Mouse (Mus musculus): ENCODE measurements around the gene Gpr156.
A peak's percentile ranks its signal among the peaks of the same experiment; 100 is the strongest.

Gene Gpr156

DNA sequence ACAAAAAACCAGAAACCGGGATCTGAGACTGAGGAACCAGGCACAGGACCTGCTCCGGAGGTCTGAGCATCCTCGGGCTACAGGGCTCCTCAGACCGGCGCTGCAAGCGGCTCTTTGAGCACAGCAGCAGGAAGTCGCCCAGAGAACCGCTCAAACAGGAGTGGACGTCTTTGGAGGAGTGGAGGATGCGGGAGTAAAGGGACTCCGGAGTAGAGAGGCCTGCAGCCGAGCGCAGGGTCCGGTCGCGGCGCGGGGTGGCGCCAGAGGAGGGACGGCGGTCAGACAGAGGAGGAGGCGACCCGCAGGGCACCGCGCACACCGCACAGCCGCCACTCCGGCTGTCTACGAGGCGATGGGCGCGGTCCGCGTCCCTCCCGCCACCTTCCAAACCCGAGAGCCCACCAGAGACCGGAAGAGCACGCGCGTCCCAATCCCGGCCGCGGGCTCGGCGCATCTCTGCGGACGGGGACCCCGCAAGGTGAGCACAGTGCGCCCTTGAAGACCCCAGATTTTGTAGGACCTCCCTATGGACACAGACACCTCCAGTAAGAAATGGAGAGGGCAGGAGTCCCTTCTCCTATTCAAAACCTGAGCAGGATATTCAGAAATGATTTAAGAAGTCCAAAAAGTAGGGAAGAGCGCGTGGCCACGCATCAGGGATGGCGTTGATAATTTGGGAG lies at the start of gene Gpr156:
TSS of gene Gpr156 (plus strand) at position 359 of the 680 bp plus-strand sequence.
- Histone ChIP-seq H3K27me3 (ENCODE audit: control insufficient read depth, insufficient read depth, low read length, poor library complexity, severe bottlenecking) (no peaks in the 10 kb centered on the region; the same call in 1 of the 2 replicates), H3K36me3 (ENCODE audit: control insufficient read depth, insufficient read depth, low read length, poor library complexity, severe bottlenecking) (no peaks in the 10 kb centered on the region)
- DNase-seq (ENCODE audit: low read depth, low spot score) = peak; percentile 10

DNA sequence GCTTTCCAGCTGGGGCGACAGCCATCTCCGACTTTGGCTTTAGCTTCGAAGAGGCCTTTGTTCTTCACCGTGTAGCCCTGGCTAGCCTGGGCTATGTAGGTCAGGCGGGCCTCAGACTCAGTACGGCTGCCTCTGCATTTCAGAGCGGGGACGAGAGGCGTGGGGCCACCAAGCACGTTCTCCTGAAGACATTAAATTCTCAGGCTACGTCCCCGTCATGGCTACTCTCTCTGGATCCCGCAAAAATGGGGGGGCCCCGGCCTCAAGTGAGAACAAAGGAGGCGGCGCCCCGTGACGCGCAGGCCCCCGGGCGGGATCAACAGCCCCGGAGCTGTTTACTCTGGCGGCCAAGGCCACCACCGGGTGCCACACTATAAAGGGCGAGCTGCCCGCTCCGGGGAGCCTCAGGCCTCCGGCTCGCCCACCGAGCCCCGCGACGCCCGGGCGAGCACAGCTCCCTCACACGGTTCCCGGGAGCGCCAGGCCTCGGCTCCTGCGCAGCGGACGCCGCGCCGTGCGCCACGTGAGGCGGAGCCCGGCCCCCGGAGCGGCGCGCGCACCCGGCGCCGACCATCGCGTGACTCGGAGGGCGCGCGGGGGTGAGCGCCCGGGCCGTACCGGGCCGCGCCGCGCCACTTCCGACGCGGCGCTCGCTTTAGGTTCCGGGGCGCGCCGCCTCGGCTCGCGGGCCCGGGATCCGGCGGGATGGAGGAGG lies 48.3 kb upstream of the Gpr156 start, which contains the start of gene Lrrc58:
TSS of gene Lrrc58 (plus strand) at position 599 of the 715 bp plus-strand sequence.
- Histone ChIP-seq H3K36me3 (ENCODE audit: control insufficient read depth, insufficient read depth, low read length, poor library complexity, severe bottlenecking) (no peaks in the 10 kb centered on the region), H3K27me3 (ENCODE audit: control insufficient read depth, insufficient read depth, low read length, poor library complexity, severe bottlenecking) (no peaks in the 10 kb centered on the region)
- peak; percentile 82 for DNase-seq (ENCODE audit: low read depth, low spot score)

DNA sequence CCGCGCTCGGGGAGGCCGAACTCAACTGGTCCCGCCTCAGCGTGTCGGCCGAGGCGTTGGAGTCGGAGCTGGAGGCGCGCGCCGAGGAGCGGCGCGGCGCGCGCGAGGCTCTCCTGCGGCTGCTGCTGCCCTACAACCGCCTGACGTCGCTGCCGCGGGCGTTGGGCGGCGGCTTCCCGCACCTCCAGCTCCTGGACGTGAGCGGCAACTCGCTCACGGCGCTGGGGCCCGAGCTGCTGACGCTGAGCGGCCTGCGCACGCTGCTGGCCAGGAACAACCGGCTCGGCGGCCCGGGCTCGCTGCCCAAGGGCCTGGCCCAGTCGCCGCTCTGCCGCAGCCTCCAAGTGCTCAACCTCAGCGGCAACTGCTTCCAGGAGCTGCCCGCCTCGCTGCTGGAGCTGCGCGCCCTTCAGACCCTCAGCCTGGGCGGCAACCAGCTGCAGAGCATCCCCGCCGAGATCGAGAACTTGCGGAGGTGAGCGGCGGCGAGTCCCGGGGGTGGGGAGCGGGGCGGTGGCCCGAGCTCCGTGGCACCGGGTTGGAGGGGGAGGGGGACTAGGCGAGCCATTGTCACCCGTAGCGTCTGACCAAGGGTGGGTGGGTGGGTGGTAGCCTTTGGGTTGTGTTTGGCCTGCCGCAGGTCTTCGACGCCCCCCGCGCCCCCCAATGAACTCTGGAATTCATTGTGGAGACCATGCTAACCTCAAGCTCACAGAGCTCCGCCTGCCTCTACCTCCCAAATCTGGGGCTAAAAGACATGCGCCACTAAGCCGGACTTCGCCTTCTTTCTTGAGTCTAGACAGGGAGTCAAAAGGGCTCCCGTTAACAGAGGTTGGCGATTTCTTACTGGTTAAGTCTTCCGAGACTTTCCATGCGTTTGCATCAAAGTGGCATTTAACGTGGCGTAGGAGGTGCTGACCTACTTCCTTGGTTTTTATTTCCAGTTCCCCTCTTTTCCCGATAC lies 47.5 kb upstream of the Gpr156 start:
- Histone ChIP-seq H3K27me3 (ENCODE audit: control insufficient read depth, insufficient read depth, low read length, poor library complexity, severe bottlenecking) (no peaks in the 10 kb centered on the region), H3K36me3 (ENCODE audit: control insufficient read depth, insufficient read depth, low read length, poor library complexity, severe bottlenecking) (no peaks in the 10 kb centered on the region)
- peak; percentile 41 for DNase-seq (ENCODE audit: low read depth, low spot score)

GRCm38 (mm10) chr16:37869470-37870231 lies 46.6 kb upstream of the Gpr156 start:
- no peaks in the 10 kb centered on the region for H3K36me3 ChIP-seq (ENCODE audit: control insufficient read depth, insufficient read depth, low read length, poor library complexity, severe bottlenecking)
- peak; percentile 19 for DNase-seq (ENCODE audit: low read depth, low spot score)
- H3K27me3 ChIP-seq (ENCODE audit: control insufficient read depth, insufficient read depth, low read length, poor library complexity, severe bottlenecking) = no peaks in the 10 kb centered on the region

- peak; percentile 19 for DNase-seq (ENCODE audit: low read depth, low spot score)
- Histone ChIP-seq H3K36me3 (ENCODE audit: control insufficient read depth, insufficient read depth, low read length, poor library complexity, severe bottlenecking) (no peaks in the 10 kb centered on the region), H3K27me3 (ENCODE audit: control insufficient read depth, insufficient read depth, low read length, poor library complexity, severe bottlenecking) (no peaks in the 10 kb centered on the region)
Measured at GRCm38 (mm10) chr16:37871112-37871715, 45.1 kb upstream of the Gpr156 start.

DNA sequence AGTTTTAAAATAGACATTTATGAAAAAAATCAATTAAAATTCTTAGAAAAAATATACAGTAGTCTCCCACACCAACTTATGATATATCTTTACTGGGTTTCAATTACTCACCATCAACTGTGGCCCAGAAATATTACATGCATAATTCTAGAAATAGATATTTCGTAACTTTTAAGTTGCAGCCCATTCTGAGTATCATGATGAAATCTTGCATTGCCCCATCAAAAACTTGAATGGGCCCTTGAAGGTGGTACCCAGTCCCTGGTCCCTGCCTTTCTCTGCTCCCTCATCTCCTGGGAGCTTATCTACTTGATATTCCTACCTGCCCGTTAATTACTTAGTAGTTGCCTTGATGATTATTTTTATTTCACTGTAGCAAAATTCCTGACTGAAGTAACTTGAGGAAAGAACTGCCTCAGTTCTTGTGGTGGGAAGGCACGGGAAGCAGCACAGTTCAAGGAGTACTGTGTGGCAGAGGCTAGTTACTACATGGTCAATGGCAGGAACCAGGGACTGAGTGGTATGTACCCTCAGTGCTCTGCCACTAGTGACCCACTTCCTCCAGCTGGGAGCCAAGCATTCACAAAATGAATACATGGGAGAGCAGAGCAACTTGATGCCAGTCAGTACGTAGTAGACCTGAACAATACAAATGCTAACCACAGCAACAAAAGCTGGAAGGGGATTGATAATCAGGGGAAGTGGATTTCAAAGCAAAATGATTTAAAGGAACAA lies 41.6 kb upstream of the Gpr156 start:
- H3K27me3 ChIP-seq (ENCODE audit: control insufficient read depth, insufficient read depth, low read length, poor library complexity, severe bottlenecking) = no peaks in the 10 kb centered on the region

DNA sequence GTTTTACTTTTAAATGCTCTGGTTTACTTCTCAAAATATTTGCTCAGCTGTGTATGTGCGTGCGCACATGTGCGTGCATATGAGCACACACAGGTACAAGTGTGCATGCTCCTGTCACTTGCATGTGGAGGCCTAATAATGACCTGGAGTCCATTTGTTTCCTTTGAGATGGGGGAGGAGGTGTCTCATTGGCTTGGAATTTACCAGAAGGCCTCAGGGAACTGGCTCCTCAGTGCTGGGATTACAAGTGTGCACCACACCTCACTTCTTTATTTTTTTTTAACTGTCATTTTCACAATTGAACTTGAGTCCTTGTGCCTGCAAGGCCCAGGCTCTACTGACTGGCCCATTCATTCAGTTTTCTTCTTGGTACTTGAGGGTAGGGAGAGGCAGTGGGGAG lies 38.9 kb upstream of the Gpr156 start:
- Histone ChIP-seq H3K36me3 (ENCODE audit: control insufficient read depth, insufficient read depth, low read length, poor library complexity, severe bottlenecking) (peaks cover 9% of the 10 kb centered on the region), H3K27me3 (ENCODE audit: control insufficient read depth, insufficient read depth, low read length, poor library complexity, severe bottlenecking) (no peaks in the 10 kb centered on the region)
- DNase-seq (ENCODE audit: low read depth, low spot score) = no peak

More for the DNA sequence above, 41.6 kb upstream of the Gpr156 start:
- peaks cover 6% of the 10 kb centered on the region for H3K36me3 ChIP-seq (ENCODE audit: control insufficient read depth, insufficient read depth, low read length, poor library complexity, severe bottlenecking)
- no peak for DNase-seq (ENCODE audit: low read depth, low spot score)

GRCm38 (mm10) chr16:37878951-37879505 lies 37.3 kb upstream of the Gpr156 start:
- H3K27me3 ChIP-seq (ENCODE audit: control insufficient read depth, insufficient read depth, low read length, poor library complexity, severe bottlenecking) = no peaks in the 10 kb centered on the region

GRCm38 (mm10) chr16:37879750-37880419 lies 36.4 kb upstream of the Gpr156 start:
- Histone ChIP-seq H3K36me3 (ENCODE audit: control insufficient read depth, insufficient read depth, low read length, poor library complexity, severe bottlenecking) (peaks cover 9% of the 10 kb centered on the region), H3K27me3 (ENCODE audit: control insufficient read depth, insufficient read depth, low read length, poor library complexity, severe bottlenecking) (no peaks in the 10 kb centered on the region)
- DNase-seq (ENCODE audit: low read depth, low spot score) = no peak

More at GRCm38 (mm10) chr16:37878951-37879505, 37.3 kb upstream of the Gpr156 start:
- peaks cover 9% of the 10 kb centered on the region for H3K36me3 ChIP-seq (ENCODE audit: control insufficient read depth, insufficient read depth, low read length, poor library complexity, severe bottlenecking)
- DNase-seq (ENCODE audit: low read depth, low spot score) = no peak

- Histone ChIP-seq H3K36me3 (ENCODE audit: control insufficient read depth, insufficient read depth, low read length, poor library complexity, severe bottlenecking) (peaks cover 9% of the 10 kb centered on the region), H3K27me3 (ENCODE audit: control insufficient read depth, insufficient read depth, low read length, poor library complexity, severe bottlenecking) (no peaks in the 10 kb centered on the region)
- no peak for DNase-seq (ENCODE audit: low read depth, low spot score)
Measured at GRCm38 (mm10) chr16:37881168-37881567, 35.1 kb upstream of the Gpr156 start.

DNA sequence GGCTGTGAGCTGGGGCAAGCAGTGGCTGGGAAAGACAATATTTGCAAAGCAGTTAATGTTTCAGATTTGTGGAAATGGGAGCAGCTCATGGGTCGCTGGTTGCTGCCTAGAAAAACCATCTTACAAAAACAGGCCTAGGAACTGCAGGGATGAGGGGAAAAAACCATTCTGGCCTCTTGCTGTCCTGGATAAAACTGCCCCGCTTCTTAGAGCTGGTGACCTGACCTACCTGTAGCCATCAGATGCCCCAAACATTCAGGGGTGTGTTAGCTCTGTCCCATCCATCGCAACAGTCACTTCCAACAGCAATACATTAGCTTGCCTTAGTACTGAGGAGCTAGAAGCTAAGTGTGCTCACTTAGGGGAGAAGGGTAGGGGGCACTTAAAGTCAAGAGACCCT lies 27.3 kb upstream of the Gpr156 start:
- Histone ChIP-seq H3K27me3 (ENCODE audit: control insufficient read depth, insufficient read depth, low read length, poor library complexity, severe bottlenecking) (no peaks in the 10 kb centered on the region), H3K36me3 (ENCODE audit: control insufficient read depth, insufficient read depth, low read length, poor library complexity, severe bottlenecking) (no peaks in the 10 kb centered on the region)
- DNase-seq (ENCODE audit: low read depth, low spot score) = no peak

GRCm38 (mm10) chr16:37892667-37893066 lies 23.6 kb upstream of the Gpr156 start:
- no peak for DNase-seq (ENCODE audit: low read depth, low spot score)
- Histone ChIP-seq H3K36me3 (ENCODE audit: control insufficient read depth, insufficient read depth, low read length, poor library complexity, severe bottlenecking) (no peaks in the 10 kb centered on the region), H3K27me3 (ENCODE audit: control insufficient read depth, insufficient read depth, low read length, poor library complexity, severe bottlenecking) (no peaks in the 10 kb centered on the region)

Data from splenic B cell, adult 2 months (primary cell).